Mouse (Mus musculus): Measurements from ENCODE around the gene Stk16. TPM values are rescaled to one million over a fixed set of nuclear protein-coding genes. Genes with fewer than 3 reads are reported as not detected.
A peak's percentile ranks its signal among the peaks of the same experiment; 100 is the strongest.

The Stk16 gene
- total RNA-seq, 2 experiments from 2014 or later, result 85.6 to 86.0 TPM

- Histone ChIP-seq H3K4me3 (no peak overlapping the region), H3K27ac (peak overlapping the region; percentile 29; the same call in 1 of the 2 replicates)
- TF ChIP-seq CTCF (IDR thresholded peaks at IDR 0.05), result no peak
- intact Hi-C loops (cut with DNase I), result loop anchor here (5.0 kb wide), 2 partner anchors 33 to 37 kb away; partner anchors contain the start of gene Abcb6
- DNase-seq (ENCODE audit: extremely low spot score in 1 of 2, low spot score in 2 of 2), result peak; percentile 56 to 68
Observed at GRCm38 (mm10) chr1:75214886-75215285, 4.2 kb downstream of the Stk16 start.

- intact Hi-C loops (cut with DNase I), result loop anchor here (5.0 kb wide), 2 partner anchors 33 to 37 kb away; partner anchors contain the start of gene Abcb6
Observed at GRCm38 (mm10) chr1:75215785-75216184, 5.1 kb downstream of the Stk16 start.

GRCm38 (mm10) chr1:75216797-75217585, 6.4 kb downstream of the Stk16 start:
- intact Hi-C loops (cut with DNase I), result loop anchor here (5.0 kb wide), 2 partner anchors 35 kb away; partner anchors contain the start of gene Abcb6
- peak overlapping the region; percentile 79 for H3K4me3 ChIP-seq
- DNase-seq (ENCODE audit: extremely low spot score in 1 of 2, low spot score in 2 of 2), result no peak
- H3K27ac ChIP-seq, result peak overlapping the region; percentile 92
- TF ChIP-seq CTCF (IDR thresholded peaks at IDR 0.05), result no peak

More at GRCm38 (mm10) chr1:75215785-75216184, 5.1 kb downstream of the Stk16 start:
- Histone ChIP-seq H3K4me3 (peak overlapping the region; percentile 9; the same call in 1 of the 2 replicates), H3K27ac (peak overlapping the region; percentile 29; the same call in 1 of the 2 replicates)
- DNase-seq (ENCODE audit: extremely low spot score in 1 of 2, low spot score in 2 of 2), result no peak
- no peak for TF ChIP-seq CTCF (IDR thresholded peaks at IDR 0.05)

- intact Hi-C loops (cut with DNase I), result loop anchor here (2.0 to 5.0 kb wide), 3 partner anchors 34 to 45 kb away; partner anchors contain the start of gene Abcb6
- H3K4me3 ChIP-seq, result peak overlapping the region; percentile 79
- DNase-seq (ENCODE audit: extremely low spot score in 1 of 2, low spot score in 2 of 2), result no peak
- TF ChIP-seq CTCF (IDR thresholded peaks at IDR 0.05), result no peak
- peak overlapping the region; percentile 92 for H3K27ac ChIP-seq
Observed at GRCm38 (mm10) chr1:75217893-75218226, 7.2 kb downstream of the Stk16 start.

GRCm38 (mm10) chr1:75218227-75219001, 7.8 kb downstream of the Stk16 start:
- Histone ChIP-seq H3K27ac (peak overlapping the region; percentile 92), H3K4me3 (peak overlapping the region; percentile 79)
- DNase-seq (ENCODE audit: extremely low spot score in 1 of 2, low spot score in 2 of 2), result peak; percentile 71
- intact Hi-C loops (cut with DNase I), result loop anchor here (1.0 to 5.0 kb wide), 4 partner anchors 18 to 44 kb away; partner anchors contain the start of genes Abcb6 and Dnajb2
- no peak for TF ChIP-seq CTCF (IDR thresholded peaks at IDR 0.05)

GRCm38 (mm10) chr1:75219078-75219477, 8.4 kb downstream of the Stk16 start:
- peak overlapping the region; percentile 79 for H3K4me3 ChIP-seq
- peak overlapping the region; percentile 92 for H3K27ac ChIP-seq
- intact Hi-C loops (cut with DNase I), result loop anchor here (1.0 to 5.0 kb wide), 4 partner anchors 17 to 44 kb away; partner anchors contain the start of genes Abcb6 and Dnajb2
- DNase-seq (ENCODE audit: extremely low spot score in 1 of 2, low spot score in 2 of 2), result peak; percentile 92
- peak; percentile 27 for TF ChIP-seq CTCF (IDR thresholded peaks at IDR 0.05)

- TF ChIP-seq CTCF (IDR thresholded peaks at IDR 0.05), result peak; percentile 18
- Histone ChIP-seq H3K4me3 (peak within 1 kb of the TSS; percentile 79), H3K27ac (peak within 1 kb of the TSS; percentile 92)
- intact Hi-C loops (cut with DNase I), result loop anchor here (1.0 to 5.0 kb wide), 4 partner anchors 17 to 43 kb away; partner anchors contain the start of genes Abcb6 and Dnajb2
- DNase-seq (ENCODE audit: extremely low spot score in 1 of 2, low spot score in 2 of 2), result peak in 1 of 2 experiments; percentile 50
Observed at GRCm38 (mm10) chr1:75219531-75219930, 8.9 kb downstream of the Stk16 start, which contains the start of gene Tuba4a. Gene Tuba4a (minus strand): TSS chr1:75219865.

- intact Hi-C loops (cut with DNase I), result no loop called here
- DNase-seq (ENCODE audit: extremely low spot score in 1 of 2, low spot score in 2 of 2), result no peak
- no peak for TF ChIP-seq CTCF (IDR thresholded peaks at IDR 0.05)
- Histone ChIP-seq H3K4me3 (no peak overlapping the region), H3K27ac (no peak overlapping the region)
Observed at GRCm38 (mm10) chr1:75221538-75221937, 10.9 kb downstream of the Stk16 start.

GRCm38 (mm10) chr1:75222926-75223325, 12.3 kb downstream of the Stk16 start:
- DNase-seq (ENCODE audit: extremely low spot score in 1 of 2, low spot score in 2 of 2), result no peak
- no peak for TF ChIP-seq CTCF (IDR thresholded peaks at IDR 0.05)
- intact Hi-C loops (cut with DNase I), result no loop called here
- H3K4me3 ChIP-seq, result no peak overlapping the region
- H3K27ac ChIP-seq, result no peak overlapping the region

- Histone ChIP-seq H3K4me3 (no peak overlapping the region), H3K27ac (no peak overlapping the region)
- no peak for DNase-seq (ENCODE audit: extremely low spot score in 1 of 2, low spot score in 2 of 2)
- no peak for TF ChIP-seq CTCF (IDR thresholded peaks at IDR 0.05)
- intact Hi-C loops (cut with DNase I), result no loop called here
Observed at GRCm38 (mm10) chr1:75223532-75223931, 12.9 kb downstream of the Stk16 start.

- no peak for DNase-seq (ENCODE audit: extremely low spot score in 1 of 2, low spot score in 2 of 2)
- intact Hi-C loops (cut with DNase I), result no loop called here
- no peak for TF ChIP-seq CTCF (IDR thresholded peaks at IDR 0.05)
- Histone ChIP-seq H3K4me3 (no peak overlapping the region), H3K27ac (no peak overlapping the region)
Observed at GRCm38 (mm10) chr1:75225473-75225872, 14.8 kb downstream of the Stk16 start.

Data from left cerebral cortex, adult 2 months (tissue).